Comparison of ENCODE assay signal across 9 mouse cellular contexts in genomic region chr9:42764823-42765560, GRCm38 (mm10).
A peak's percentile ranks its signal among the peaks of the same experiment; 100 is the strongest.
DNase-seq lines count a peak whose midpoint lies in the region; ATAC-seq lines count a peak whose summit lies in the region.
"Had no signal": no experiment of that assay in that cellular context is flagged by ENCODE, and none has a peak within 500 bp of the region (broad histone marks: within the 10 kb centered on the region; RNA-seq: fewer than 3 reads in every experiment).

No protein-coding gene starts in this region.

- no peaks in the 10 kb centered on the region for H3K9me3 ChIP-seq in heart, embryonic 10.5 days
- H3K9me3 ChIP-seq in heart, embryonic 12.5 days (replicated peaks), result no peaks in the 10 kb centered on the region
- H3K9me3 ChIP-seq in hindbrain, embryonic 11.5 days (ENCODE audit: control insufficient read depth, low read length), result no peaks in the 10 kb centered on the region
- H3K9me3 ChIP-seq in midbrain, embryonic 12.5 days, result no peaks in the 10 kb centered on the region

- peak overlapping the region; percentile 36; the same call in 1 of the 2 replicates for H3K27ac ChIP-seq in heart, embryonic 10.5 days
- no peak overlapping the region for H3K27ac ChIP-seq in heart, embryonic 12.5 days (ENCODE audit: poor library complexity, severe bottlenecking)
- peak overlapping the region; percentile 14; the same call in 1 of the 2 replicates for H3K27ac ChIP-seq in hindbrain, embryonic 11.5 days (ENCODE audit: low read depth, low read length)
- H3K27ac ChIP-seq in midbrain, embryonic 12.5 days (replicated peaks), result peak overlapping the region; percentile 54; the same call in 1 of the 2 replicates

- H3K36me3 ChIP-seq in heart, embryonic 10.5 days, result no peaks in the 10 kb centered on the region
- H3K36me3 ChIP-seq in heart, embryonic 12.5 days, result no peaks in the 10 kb centered on the region
- H3K36me3 ChIP-seq in hindbrain, embryonic 11.5 days (ENCODE audit: control insufficient read depth, insufficient read depth, low read length), result no peaks in the 10 kb centered on the region
- no peaks in the 10 kb centered on the region for H3K36me3 ChIP-seq in midbrain, embryonic 12.5 days

- no peak for DNase-seq in heart, embryonic 10.5 days (ENCODE audit: low spot score)
- DNase-seq in embryo, embryonic 11.5 days (ENCODE audit: low read depth, low spot score), result peak; percentile 38
- DNase-seq in hindbrain, embryonic 11.5 days (ENCODE audit: low spot score), result peak; percentile 54
- no peak for DNase-seq in gastrocnemius, adult 18-20 months (ENCODE audit: low spot score)
- no peak for DNase-seq in thymus, postnatal 36 days
- DNase-seq in cerebellum, postnatal 4 days (ENCODE audit: low spot score in 2 of 2), result no peak
- DNase-seq: cerebellum, adult 2 months had no signal

- H3K4me3 ChIP-seq in heart, embryonic 10.5 days, result no peak overlapping the region
- H3K4me3 ChIP-seq in heart, embryonic 12.5 days, result no peak overlapping the region
- H3K4me3 ChIP-seq in hindbrain, embryonic 11.5 days (ENCODE audit: low read depth, low read length), result no peak overlapping the region
- H3K4me3 ChIP-seq in midbrain, embryonic 12.5 days, result no peak overlapping the region

- H3K9ac ChIP-seq in heart, embryonic 12.5 days, result no peak overlapping the region
- no peak overlapping the region for H3K9ac ChIP-seq in hindbrain, embryonic 11.5 days (ENCODE audit: low read depth, low read length)
- no peak overlapping the region for H3K9ac ChIP-seq in midbrain, embryonic 12.5 days (replicated peaks)

- H3K27me3 ChIP-seq in heart, embryonic 10.5 days (ENCODE audit: insufficient read depth, poor library complexity, severe bottlenecking), result peaks cover 13% of the 10 kb centered on the region; the same call in 1 of the 2 replicates
- H3K27me3 ChIP-seq in heart, embryonic 12.5 days (replicated peaks), result peaks cover 25% of the 10 kb centered on the region
- no peaks in the 10 kb centered on the region; the same call in 1 of the 2 replicates for H3K27me3 ChIP-seq in hindbrain, embryonic 11.5 days (ENCODE audit: control insufficient read depth, insufficient read depth, low read length)
- no peaks in the 10 kb centered on the region; the same call in 1 of the 2 replicates for H3K27me3 ChIP-seq in midbrain, embryonic 12.5 days

- WGBS in heart, embryonic 10.5 days, result 52% methylated on average over 11 of the region's 11 CpGs
- WGBS in heart, embryonic 12.5 days, result 53% methylated on average over 11 of the region's 11 CpGs
- WGBS in hindbrain, embryonic 11.5 days, result 47% methylated on average over 11 of the region's 11 CpGs
- 56% methylated on average over 11 of the region's 11 CpGs for WGBS in midbrain, embryonic 12.5 days

- H3K4me1 ChIP-seq in heart, embryonic 10.5 days, result peaks cover 20% of the 10 kb centered on the region; the same call in 1 of the 2 replicates
- H3K4me1 ChIP-seq in heart, embryonic 12.5 days (replicated peaks), result no peaks in the 10 kb centered on the region; the same call in none of the 2 replicates
- no peaks in the 10 kb centered on the region for H3K4me1 ChIP-seq in hindbrain, embryonic 11.5 days (replicated peaks; ENCODE audit: control insufficient read depth, insufficient read depth, low read length)
- H3K4me1 ChIP-seq in midbrain, embryonic 12.5 days, result peaks cover 11% of the 10 kb centered on the region

- ATAC-seq in heart, embryonic 12.5 days (ENCODE audit: insufficient number of reproducible peaks, low FRiP score), result no peak
- no peak for ATAC-seq in hindbrain, embryonic 11.5 days (ENCODE audit: low FRiP score)
- ATAC-seq in midbrain, embryonic 12.5 days (ENCODE audit: low FRiP score, low read depth), result no peak

- no peak overlapping the region for H3K4me2 ChIP-seq in heart, embryonic 12.5 days
- H3K4me2 ChIP-seq in hindbrain, embryonic 11.5 days (replicated peaks; ENCODE audit: low read depth, low read length), result no peak overlapping the region
- H3K4me2 ChIP-seq in midbrain, embryonic 12.5 days (replicated peaks), result no peak overlapping the region

Comparison
In these comparisons a context has a peak if more than half of its experiments do, and no peak if none do; other contexts are left out.
1. DNase-seq: peak in embryo, embryonic 11.5 days (single experiment) and hindbrain, embryonic 11.5 days (single experiment); none in heart, embryonic 10.5 days (single experiment), gastrocnemius, adult 18-20 months (single experiment), thymus, postnatal 36 days (0 of 2) and cerebellum, postnatal 4 days (0 of 2).